Mouse (Mus musculus): Measurements from ENCODE around the gene Magi2.

GRCm38 (mm10) chr5:20751000-20751399 lies 1524.2 kb downstream of the Magi2 start:
- TF ChIP-seq CTCF (IDR thresholded peaks at IDR 0.05; ENCODE audit: low read depth) (no peak), EP300 (IDR thresholded peaks at IDR 0.05; ENCODE audit: low read depth) (no peak)
